Mouse (Mus musculus) activated CD4-positive, CD25-positive, alpha-beta regulatory T cell, adult 4 months (primary cell): ENCODE data around the gene Degs1. TPM values are rescaled to one million over a fixed set of nuclear protein-coding genes. Genes with fewer than 3 reads are reported as not detected.
"Not testable (repeated sequence)": the region's sequence is repeated elsewhere in the genome, so short reads cannot be mapped to it uniquely, and the experiment has no call there.

Experiments used
- ATAC-seq: one replicate; pipeline ENCODE4 v1.8.0; 2017
- polyA plus RNA-seq, 2 experiments: library from polyadenylated mRNA; unstranded; fragments of 100-300 nt; shearing (Covaris generic); gene quantifications; one replicate each; pipeline ENCODE4 v1.2.1; 2017

The Degs1 gene
- polyA plus RNA-seq = 100 to 1,000 TPM; 109 to 114 TPM

- peak; percentile 78 for ATAC-seq
Measured at GRCm38 (mm10) chr1:182282091-182283075, at the start of gene Degs1. Degs1 (minus strand) TSS chr1:182282804.

DNA sequence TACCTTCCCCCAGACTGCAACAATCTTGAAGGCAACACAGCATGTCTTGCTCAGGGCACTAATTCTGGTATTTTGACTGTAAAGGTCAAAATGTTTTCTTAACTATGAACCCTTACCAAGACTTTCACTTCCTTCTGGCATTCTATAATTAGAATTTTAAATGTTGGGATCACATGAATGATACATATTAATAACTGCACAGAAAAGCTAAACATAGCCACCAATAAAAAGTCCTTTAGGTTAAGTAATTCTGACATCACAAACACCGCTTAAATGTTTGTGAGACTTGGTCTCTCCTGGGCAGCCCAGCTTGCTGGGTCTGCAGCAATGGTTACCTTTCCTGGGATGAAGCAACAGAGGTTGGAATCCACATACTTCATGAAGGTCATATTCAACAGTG, 43.3 kb upstream of the Degs1 start:
- ATAC-seq = no peak

DNA sequence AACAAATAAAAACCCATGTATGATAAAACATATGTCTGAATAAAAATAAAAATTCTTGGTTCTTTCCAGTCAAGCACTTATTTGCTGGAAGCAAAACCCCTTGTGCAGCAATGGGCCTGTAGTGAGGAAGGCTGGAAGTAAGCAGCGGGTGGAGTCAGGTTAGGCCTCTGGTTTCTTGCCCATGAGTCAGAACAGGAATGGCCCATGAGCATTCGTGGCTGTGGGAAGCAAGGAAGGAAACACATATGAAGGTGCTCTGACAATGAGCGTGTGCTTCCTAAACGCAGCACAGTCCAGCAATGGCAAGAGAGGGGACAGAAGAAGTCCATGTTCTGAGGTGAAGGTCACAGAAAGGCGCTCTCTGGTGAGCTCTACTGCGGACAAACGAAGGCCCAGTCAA, 41.9 kb upstream of the Degs1 start:
- ATAC-seq = no peak

- ATAC-seq = no peak
Measured at GRCm38 (mm10) chr1:182323139-182323538, 40.5 kb upstream of the Degs1 start.

DNA sequence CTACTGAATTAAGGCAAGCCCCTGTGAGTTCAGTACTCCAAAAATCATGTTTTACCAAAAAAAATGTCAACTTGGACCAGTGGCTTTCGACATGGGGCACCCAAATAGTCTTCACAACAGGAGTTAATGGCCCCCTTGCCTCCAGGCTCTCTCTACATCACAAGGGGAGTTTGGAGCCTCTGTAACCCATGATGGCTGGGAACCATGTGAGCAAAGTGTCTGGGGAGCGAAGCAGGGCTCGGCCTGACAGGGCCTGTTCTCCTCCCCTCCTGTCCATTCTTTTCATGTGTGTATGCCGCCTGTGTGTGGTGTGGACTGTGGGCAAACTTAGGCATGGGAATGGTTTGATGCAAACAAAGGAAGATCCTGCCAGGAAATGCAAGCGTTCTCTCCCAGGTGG, 31.6 kb upstream of the Degs1 start:
- no peak for ATAC-seq

- no peak for ATAC-seq
Measured at GRCm38 (mm10) chr1:182313181-182313580, 30.6 kb upstream of the Degs1 start.

- no peak for ATAC-seq
Measured at GRCm38 (mm10) chr1:182311376-182311775, 28.8 kb upstream of the Degs1 start.

- no peak for ATAC-seq
Measured at GRCm38 (mm10) chr1:182310316-182310715, 27.7 kb upstream of the Degs1 start.

GRCm38 (mm10) chr1:182309403-182309802, 26.8 kb upstream of the Degs1 start:
- no peak for ATAC-seq

GRCm38 (mm10) chr1:182302916-182303315, 20.3 kb upstream of the Degs1 start:
- ATAC-seq = no peak

DNA sequence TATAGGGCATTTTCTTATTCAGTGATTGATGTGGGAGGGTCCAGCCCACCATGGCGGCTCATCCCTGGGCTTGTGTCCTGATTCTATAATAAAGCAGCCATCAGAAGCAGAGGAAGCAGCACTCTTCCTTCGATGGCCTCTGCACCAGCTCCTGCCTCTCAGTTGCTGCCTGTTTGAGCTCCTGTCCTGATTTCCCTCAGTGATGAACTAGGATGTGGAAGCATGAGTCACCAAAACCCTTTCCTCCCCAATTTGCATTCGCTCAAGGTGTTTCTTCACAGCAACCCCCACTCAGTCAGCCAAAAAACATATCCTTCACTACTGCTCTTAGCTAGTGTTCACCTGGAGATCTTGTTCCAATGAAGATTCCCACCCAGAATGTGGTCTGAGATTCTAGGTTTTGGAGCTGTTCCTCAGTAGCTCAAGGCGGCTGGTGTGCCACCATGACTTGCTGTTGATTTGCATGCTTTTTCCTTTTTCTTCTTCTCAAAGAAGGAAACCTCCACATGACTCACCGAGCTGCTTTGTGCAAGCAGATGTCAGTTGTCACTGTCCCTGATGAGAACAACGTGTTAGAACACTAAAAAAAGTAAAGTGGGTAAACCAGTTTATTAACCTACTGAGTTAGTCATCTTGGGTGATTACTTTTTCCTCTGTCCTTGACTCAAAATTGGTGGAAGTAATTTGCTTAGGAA, 19.7 kb upstream of the Degs1 start:
- ATAC-seq = no peak

- ATAC-seq = no peak
Measured at GRCm38 (mm10) chr1:182297821-182298220, 15.2 kb upstream of the Degs1 start.

DNA sequence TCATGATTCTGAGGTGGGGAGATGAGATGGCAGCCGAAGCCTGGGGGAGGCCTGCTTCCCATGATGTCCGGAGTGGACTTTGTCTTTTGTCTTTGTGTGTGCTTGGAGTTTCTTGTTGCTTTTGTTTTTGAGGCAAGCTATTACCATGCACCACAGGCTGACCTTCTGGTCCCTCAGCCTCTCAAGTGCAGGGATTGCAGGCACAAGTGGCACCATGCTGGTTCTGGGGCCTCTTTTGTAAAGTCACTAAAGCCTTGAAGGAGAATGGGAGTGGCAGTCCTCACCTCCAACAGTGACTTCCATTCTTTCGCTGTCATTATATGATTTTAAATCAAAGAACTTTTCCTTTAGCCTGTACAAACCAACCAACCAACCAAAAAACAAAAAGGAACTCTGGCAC, 14.6 kb upstream of the Degs1 start:
- no peak for ATAC-seq

DNA sequence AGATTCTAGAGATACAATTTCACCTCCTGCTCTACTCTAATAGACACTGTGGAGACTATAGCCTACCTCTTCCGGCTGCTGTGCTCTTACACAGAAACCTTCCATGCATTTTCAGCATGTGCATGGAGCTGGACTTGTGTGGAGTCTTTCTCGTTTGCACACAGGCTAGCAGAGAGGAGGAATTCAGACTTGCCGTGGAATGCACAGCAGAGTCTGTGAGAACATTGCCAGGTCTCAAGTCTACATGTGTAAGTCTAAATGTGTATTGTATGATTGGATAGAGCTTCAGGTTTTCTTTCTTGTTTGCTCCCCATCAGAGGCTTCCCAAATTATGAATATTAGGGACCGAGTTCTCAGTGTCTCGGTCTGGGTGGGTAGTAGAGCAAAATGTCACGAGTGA, 14.2 kb upstream of the Degs1 start:
- ATAC-seq = no peak

- ATAC-seq = no peak
Measured at GRCm38 (mm10) chr1:182296141-182296540, 13.5 kb upstream of the Degs1 start.

GRCm38 (mm10) chr1:182292291-182292690, 9.7 kb upstream of the Degs1 start:
- ATAC-seq = no peak

- ATAC-seq = not testable (repeated sequence)
Measured at GRCm38 (mm10) chr1:182290741-182291140, 8.1 kb upstream of the Degs1 start.

DNA sequence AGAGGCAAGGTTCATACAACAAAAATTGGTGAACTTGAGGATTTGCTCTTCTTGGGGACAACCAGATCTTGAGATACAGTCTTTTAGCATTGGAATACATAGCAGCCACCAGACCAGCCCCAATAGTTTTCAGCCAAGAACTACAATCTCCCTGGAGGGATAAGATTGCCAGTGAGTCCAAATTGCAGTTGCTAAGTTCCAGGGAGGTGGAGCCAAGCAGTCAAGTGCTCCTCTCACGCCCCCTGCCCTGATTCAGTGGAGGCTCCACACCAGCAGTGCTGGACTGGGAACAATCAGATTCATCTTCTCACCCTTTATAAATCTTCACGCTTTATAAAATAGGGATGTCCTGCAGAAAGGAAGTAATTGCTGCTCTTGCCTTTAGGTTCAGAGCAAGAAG, 7.2 kb upstream of the Degs1 start:
- ATAC-seq = no peak

GRCm38 (mm10) chr1:182288601-182289000, 6.0 kb upstream of the Degs1 start:
- ATAC-seq = no peak

- no peak for ATAC-seq
Measured at GRCm38 (mm10) chr1:182287781-182288180, 5.2 kb upstream of the Degs1 start.

- no peak for ATAC-seq
Measured at GRCm38 (mm10) chr1:182284795-182285194, 2.2 kb upstream of the Degs1 start.

DNA sequence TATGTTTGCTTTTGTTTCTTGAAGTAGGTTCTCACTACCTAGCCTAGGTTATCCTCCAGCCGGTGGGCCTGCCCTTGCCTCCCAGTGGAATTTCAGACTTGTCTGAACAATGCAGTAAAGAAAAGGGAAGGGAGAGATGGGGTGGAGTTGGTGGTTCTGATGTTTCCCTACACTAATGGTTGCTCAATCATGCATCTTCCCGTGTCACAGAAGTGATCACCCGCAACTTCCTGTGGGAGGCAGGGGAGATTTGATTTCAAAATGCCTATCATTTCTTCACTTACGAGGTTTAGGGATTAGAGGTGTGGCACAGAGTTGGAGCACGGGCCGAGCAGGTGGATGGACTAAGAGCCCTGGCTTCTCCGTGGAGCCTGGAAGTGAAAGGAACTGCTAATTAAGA, 627 bp upstream of the Degs1 start:
- ATAC-seq = no peak

DNA sequence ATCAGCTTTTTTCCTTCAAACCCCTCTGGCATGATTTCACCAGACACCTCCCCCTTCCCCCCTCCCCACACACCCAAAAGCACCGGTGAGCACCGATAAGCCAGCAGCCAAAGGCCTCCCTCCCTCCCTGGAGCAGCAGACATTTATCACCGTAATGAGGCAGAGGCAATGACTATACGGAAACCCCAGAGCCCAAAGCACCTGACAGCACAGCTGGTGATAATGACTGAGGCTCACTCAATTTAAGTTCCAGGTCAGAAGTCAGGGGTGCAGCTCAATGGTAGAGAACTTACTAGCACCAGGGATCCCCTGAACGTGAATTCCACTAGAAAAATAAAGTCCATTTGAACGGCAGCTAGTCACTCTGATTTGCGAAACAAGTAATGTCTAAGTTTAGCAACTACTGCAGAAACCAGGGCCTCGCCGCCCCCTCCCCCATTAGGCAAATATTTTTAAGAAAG, 1.3 kb downstream of the Degs1 start:
- peak; percentile 31 for ATAC-seq

DNA sequence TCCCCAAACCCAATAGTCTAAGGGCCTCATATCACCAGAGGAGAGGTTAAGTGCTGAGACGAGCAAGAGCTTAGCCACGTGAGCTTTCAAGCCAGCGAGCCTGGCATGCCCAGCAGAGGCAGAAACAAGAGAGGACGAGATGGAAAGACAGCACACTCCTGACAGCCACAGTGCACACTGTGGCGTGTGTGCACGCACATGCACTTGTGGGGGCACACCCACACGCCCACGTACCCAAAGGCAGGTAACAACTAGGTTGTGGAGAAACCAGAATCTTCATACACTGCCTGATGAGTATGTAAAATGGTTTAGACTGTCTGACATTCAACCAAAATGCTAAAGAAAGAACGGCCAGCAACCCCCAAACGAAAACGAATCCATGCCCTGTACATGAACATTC, 2.0 kb downstream of the Degs1 start:
- ATAC-seq = no peak
